ENCODE assay signal across 24 mouse cellular contexts in genomic region chr2:28456616-28457015, GRCm38 (mm10). TPM values are rescaled to one million over a fixed set of nuclear protein-coding genes. Genes with fewer than 3 reads are reported as not detected.
"Had no signal": no experiment of that assay in that cellular context is flagged by ENCODE, and none has a peak within 500 bp of the region (broad histone marks: within the 10 kb centered on the region; RNA-seq: fewer than 3 reads in every experiment).

No protein-coding gene starts in this region.

- H3K4me3 ChIP-seq: liver, embryonic 13.5 days; midbrain, embryonic 12.5 days; midbrain, embryonic 15.5 days; myocyte; neural tube, embryonic 13.5 days; stomach, embryonic 15.5 days had no signal

- H3K36me3 ChIP-seq: liver, embryonic 13.5 days had no signal

- H3K27me3 ChIP-seq: liver, embryonic 13.5 days; midbrain, embryonic 12.5 days; midbrain, embryonic 15.5 days; stomach, embryonic 15.5 days had no signal

- H3K27ac ChIP-seq: liver, embryonic 13.5 days; midbrain, embryonic 12.5 days; midbrain, embryonic 15.5 days; neural tube, embryonic 13.5 days; stomach, embryonic 15.5 days had no signal

- H3K9ac ChIP-seq: liver, embryonic 13.5 days; midbrain, embryonic 12.5 days; midbrain, embryonic 15.5 days; neural tube, embryonic 13.5 days; stomach, embryonic 15.5 days had no signal

- H3K9me3 ChIP-seq: liver, embryonic 13.5 days; midbrain, embryonic 12.5 days; midbrain, embryonic 15.5 days; neural tube, embryonic 13.5 days; stomach, embryonic 15.5 days had no signal

- ATAC-seq: midbrain, embryonic 15.5 days had no signal

- H3K4me1 ChIP-seq: liver, embryonic 13.5 days; midbrain, embryonic 12.5 days; midbrain, embryonic 15.5 days; neural tube, embryonic 13.5 days; stomach, embryonic 15.5 days had no signal

- DNase-seq: kidney, adult 9 months; kidney, postnatal 25 days; liver, embryonic 13.5 days; lung, adult 2 months; lung, postnatal 14 days; lung, postnatal 4 days; retina, postnatal 1 day; right cerebral cortex, postnatal 25 days; spleen, adult 18-20 months; thymus, postnatal 25 days had no signal

- H3K4me2 ChIP-seq: liver, embryonic 13.5 days; midbrain, embryonic 12.5 days; midbrain, embryonic 15.5 days; neural tube, embryonic 13.5 days; stomach, embryonic 15.5 days had no signal

RNA-seq across cellular contexts. Expression of gene 1700007K13Rik, which starts 9.5 kb away (rescaled TPM):
- total RNA-seq: megakaryocyte progenitor cell, adult 5-6 weeks; megakaryocyte-erythroid progenitor cell, adult 5-6 weeks; monocyte, adult 5-6 weeks; neutrophil, adult 5-6 weeks had no signal
- polyA plus RNA-seq: large intestine, adult 2 months; liver, adult 2 months; liver, embryonic 13.5 days; liver, embryonic 16.5 days had no signal

RNA-seq across cellular contexts. Expression of gene Ppp1r26, which starts 10.0 kb away (rescaled TPM):
- total RNA-seq: monocyte, adult 5-6 weeks; neutrophil, adult 5-6 weeks had no signal
- polyA plus RNA-seq: myocyte had no signal

RNA-seq across cellular contexts. Expression of gene Gbgt1, which starts 40.1 kb away (rescaled TPM):
- total RNA-seq: megakaryocyte progenitor cell, adult 5-6 weeks; megakaryocyte-erythroid progenitor cell, adult 5-6 weeks; neutrophil, adult 5-6 weeks had no signal
- polyA plus RNA-seq: limb, embryonic 11.5 days; myocyte had no signal

RNA-seq across cellular contexts. Expression of gene Gm10134, which starts 49.3 kb away (rescaled TPM):
- total RNA-seq: layer of hippocampus, postnatal 14 days; liver, adult 2 months; megakaryocyte progenitor cell, adult 5-6 weeks; megakaryocyte-erythroid progenitor cell, adult 5-6 weeks; monocyte, adult 5-6 weeks; neutrophil, adult 5-6 weeks had no signal
- polyA plus RNA-seq: limb, embryonic 11.5 days; liver, adult 2 months; myocyte had no signal
